Mouse (Mus musculus): ENCODE measurements at regions not wholly inside any gene's neighbourhood (a gene's known extent, or its start where the extent isn't known, plus 50 kb on each side); places are given as distances from the start of the nearest gene placed in this dataset.
A peak's percentile ranks its signal among the peaks of the same experiment; 100 is the strongest.

DNA sequence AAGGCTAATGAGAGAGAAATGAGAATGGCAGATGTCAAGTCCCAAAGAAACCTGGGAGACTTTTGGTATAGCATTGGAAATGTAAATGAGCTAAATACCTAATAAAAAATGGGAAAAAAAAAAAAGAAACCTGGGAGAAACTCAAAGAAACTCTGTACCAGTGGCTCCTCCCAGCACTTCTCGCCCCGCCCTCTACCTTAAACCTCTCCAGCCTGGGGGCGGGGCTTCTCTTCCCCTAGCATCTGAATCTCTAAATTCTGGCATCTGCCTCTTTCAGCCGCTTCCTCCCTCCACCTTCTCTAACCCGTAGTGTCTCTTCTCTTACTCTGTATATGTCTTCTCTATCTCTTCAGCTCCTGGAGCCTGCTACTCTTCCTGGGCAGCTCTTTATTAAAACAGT is 53.2 kb downstream of the Gpr6 start:
- no peak for DNase-seq

GRCm38 (mm10) chr10:41016547-41016946 is 55.5 kb downstream of the Gpr6 start:
- no peak for DNase-seq

DNA sequence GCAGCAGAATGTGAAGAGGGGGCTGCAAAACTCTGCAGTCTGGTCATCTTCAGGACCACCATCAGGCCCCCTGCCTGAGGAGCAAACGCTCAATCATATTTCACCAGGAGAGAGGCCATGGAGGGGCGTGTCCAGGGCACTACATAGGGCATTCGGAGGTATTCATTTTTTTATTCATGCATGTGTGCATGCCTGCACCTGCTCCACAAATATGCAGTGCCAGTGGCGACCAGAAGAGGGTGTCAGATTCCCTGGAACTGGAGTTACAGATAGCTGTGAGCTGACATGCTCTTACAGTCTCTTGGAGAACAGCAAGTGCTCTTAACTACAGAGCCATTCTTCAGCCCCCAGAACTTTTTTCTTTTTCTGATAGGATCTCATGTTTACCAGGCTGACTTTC is 56.4 kb downstream of the Gpr6 start:
- peak; percentile 43 for DNase-seq

DNA sequence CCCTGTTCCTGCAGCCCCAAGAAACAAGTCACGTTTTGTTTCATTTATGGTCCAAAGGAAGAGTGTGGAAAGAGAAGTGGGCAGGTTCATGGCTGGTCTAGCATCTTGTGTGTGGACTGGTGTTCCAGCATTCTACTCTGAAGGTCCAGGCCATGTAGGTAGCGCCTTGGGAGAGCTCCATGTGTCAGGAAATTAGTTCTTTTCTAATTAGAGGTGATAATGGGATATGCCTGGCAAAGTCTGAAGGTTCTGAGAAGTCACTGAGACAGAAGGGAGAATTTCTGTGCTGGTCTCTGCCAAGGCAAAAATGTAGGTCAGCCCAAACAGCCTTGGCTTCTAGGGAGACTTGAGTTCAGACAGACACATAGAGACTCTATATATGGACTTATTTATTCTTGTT is 61.5 kb downstream of the Gpr6 start:
- DNase-seq, result peak; percentile 71

DNA sequence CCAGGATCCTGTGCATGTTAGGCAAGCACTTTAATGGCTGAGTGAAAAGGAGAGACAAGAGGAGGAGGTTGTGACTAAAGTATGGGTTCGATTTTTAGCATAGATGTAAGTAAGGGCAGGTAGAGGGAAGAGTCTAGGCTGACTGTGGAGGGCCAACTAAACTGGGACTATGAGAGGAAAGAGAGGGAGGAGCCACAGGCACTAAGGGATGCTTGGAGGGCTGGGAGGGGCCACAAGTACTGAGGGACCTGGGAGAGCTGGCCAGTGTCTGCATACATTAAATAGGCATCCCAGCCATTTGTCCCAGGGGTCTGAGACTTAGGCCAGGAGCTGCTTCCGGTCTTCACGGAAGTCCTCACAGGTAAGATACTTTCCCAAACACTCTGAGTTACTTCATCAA is 64.2 kb downstream of the Gpr6 start:
- no peak for DNase-seq

DNA sequence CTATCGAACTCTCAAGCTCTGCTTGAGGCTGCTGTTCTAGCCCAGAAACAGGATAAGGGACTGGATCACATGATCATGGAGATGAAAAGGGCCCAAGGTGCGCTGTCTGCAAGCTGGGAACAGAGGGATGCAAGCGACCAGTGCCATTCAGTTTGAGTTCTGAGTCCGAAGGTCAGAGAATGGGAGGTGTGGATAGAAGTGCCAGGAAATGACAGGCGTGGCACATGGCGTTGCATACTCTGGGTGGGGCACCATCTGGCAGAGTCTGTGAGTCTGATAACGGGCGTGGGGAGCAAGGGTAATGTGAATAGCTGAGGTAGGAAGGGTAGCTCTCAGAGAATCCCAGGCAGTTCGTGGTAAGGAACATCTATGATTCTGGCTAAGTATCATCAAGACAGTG is 65.5 kb downstream of the Gpr6 start:
- DNase-seq, result no peak

DNA sequence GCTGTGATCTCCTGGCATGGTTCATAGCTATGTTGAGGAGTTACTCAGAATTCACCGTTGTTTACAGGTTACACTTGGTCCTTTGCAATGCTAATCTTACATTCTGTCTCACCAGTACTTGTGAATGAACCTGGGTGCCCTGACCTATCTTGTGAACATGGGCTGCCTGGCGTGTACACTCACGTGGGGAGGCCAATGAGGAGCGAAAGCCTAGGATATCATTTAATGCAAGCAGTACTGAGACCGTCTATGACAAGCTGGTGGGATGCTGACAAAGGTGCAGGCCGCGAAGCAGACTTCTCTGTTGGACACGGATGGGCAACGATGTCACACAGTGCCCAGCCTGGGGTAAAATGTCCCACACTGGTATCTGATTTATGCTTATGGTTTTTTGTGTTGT is 66.3 kb downstream of the Gpr6 start:
- no peak for DNase-seq

- DNase-seq, result no peak
These were observed 67.3 kb downstream of the Gpr6 start for GRCm38 (mm10) chr10:41004753-41005152.

GRCm38 (mm10) chr10:41004044-41004689 is 67.9 kb downstream of the Gpr6 start:
- peak; percentile 86 for DNase-seq

DNA sequence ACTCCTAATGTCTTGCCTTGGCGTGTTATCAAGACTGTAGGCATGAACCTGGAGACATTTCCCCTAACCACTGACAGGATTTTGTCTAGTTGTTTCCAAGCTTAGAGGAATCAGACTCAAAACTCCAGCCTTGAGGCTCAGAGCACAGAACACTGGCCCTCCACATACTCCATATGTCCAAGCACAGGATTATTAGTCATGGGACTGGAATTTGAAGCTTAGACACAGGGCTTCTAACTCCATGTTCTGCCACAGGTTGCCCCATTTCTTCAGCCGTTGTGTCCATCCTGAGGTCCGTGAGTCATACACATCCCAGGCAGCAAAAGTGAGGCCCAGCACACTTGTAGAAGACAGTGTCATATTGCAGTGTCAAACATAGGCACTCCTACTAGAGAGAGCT is 68.9 kb downstream of the Gpr6 start:
- DNase-seq, result no peak

GRCm38 (mm10) chr10:41000965-41001364 is 71.1 kb downstream of the Gpr6 start:
- no peak for DNase-seq

GRCm38 (mm10) chr10:40999486-40999885 is 72.6 kb downstream of the Gpr6 start:
- DNase-seq, result no peak

GRCm38 (mm10) chr10:40998799-40999198 is 73.3 kb downstream of the Gpr6 start:
- DNase-seq, result no peak

- peak; percentile 40 for DNase-seq
These were observed 73.8 kb downstream of the Gpr6 start for GRCm38 (mm10) chr10:40998330-40998729.

- no peak for DNase-seq
These were observed 74.5 kb downstream of the Gpr6 start for GRCm38 (mm10) chr10:40997606-40998005.
